Mouse (Mus musculus) kidney, adult 9 months (tissue): ENCODE measurements around the gene Tank.

Experiments used
- DNase-seq: peaks from one replicate; pipeline ENCODE4 v3.0.0; 2022

Tank gene

GRCm38 (mm10) chr2:61578433-61578832 is at the start of gene Tank:
Tank (plus strand) TSS chr2:61578585.
- no peak for DNase-seq

GRCm38 (mm10) chr2:61532326-61532725 is 46.1 kb upstream of the Tank start:
- DNase-seq, result no peak

GRCm38 (mm10) chr2:61533131-61533530 is 45.3 kb upstream of the Tank start:
- peak; percentile 14 for DNase-seq

- no peak for DNase-seq
Measured at GRCm38 (mm10) chr2:61536901-61537300, 41.5 kb upstream of the Tank start.

GRCm38 (mm10) chr2:61539378-61539777 is 39.0 kb upstream of the Tank start:
- DNase-seq, result no peak

GRCm38 (mm10) chr2:61542426-61542825 is 36.0 kb upstream of the Tank start:
- no peak for DNase-seq

- DNase-seq, result no peak
Measured at GRCm38 (mm10) chr2:61545666-61546065, 32.7 kb upstream of the Tank start.

GRCm38 (mm10) chr2:61548021-61548420 is 30.4 kb upstream of the Tank start:
- DNase-seq, result no peak

GRCm38 (mm10) chr2:61551680-61552079 is 26.7 kb upstream of the Tank start:
- no peak for DNase-seq

- DNase-seq, result no peak
Measured at GRCm38 (mm10) chr2:61555367-61555766, 23.0 kb upstream of the Tank start.

- DNase-seq, result no peak
Measured at GRCm38 (mm10) chr2:61555825-61556224, 22.6 kb upstream of the Tank start.

- DNase-seq, result no peak
Measured at GRCm38 (mm10) chr2:61556639-61557038, 21.7 kb upstream of the Tank start.

GRCm38 (mm10) chr2:61557848-61558471 is 20.4 kb upstream of the Tank start:
- DNase-seq, result no peak

- no peak for DNase-seq
Measured at GRCm38 (mm10) chr2:61561058-61561457, 17.3 kb upstream of the Tank start.

- no peak for DNase-seq
Measured at GRCm38 (mm10) chr2:61563202-61563601, 15.2 kb upstream of the Tank start.

GRCm38 (mm10) chr2:61567045-61567783 is 11.2 kb upstream of the Tank start:
- peak; percentile 11 for DNase-seq

- DNase-seq, result no peak
Measured at GRCm38 (mm10) chr2:61569181-61569580, 9.2 kb upstream of the Tank start.

- DNase-seq, result no peak
Measured at GRCm38 (mm10) chr2:61571343-61571955, 6.9 kb upstream of the Tank start.

- no peak for DNase-seq
Measured at GRCm38 (mm10) chr2:61576497-61576896, 1.9 kb upstream of the Tank start.

GRCm38 (mm10) chr2:61576928-61577695 is 1.3 kb upstream of the Tank start:
- no peak for DNase-seq

GRCm38 (mm10) chr2:61577696-61578062 is 706 bp upstream of the Tank start:
- DNase-seq, result no peak

GRCm38 (mm10) chr2:61579501-61579990 is 1.2 kb downstream of the Tank start:
- DNase-seq, result no peak

GRCm38 (mm10) chr2:61580091-61580490 is 1.7 kb downstream of the Tank start:
- DNase-seq, result no peak
